Mouse (Mus musculus): ENCODE measurements around the gene Ube2c. TPM values are rescaled to one million over a fixed set of nuclear protein-coding genes. Genes with fewer than 3 reads are reported as not detected.

Ube2c gene
- polyA plus RNA-seq, 1 experiment = 97.2 TPM

DNA sequence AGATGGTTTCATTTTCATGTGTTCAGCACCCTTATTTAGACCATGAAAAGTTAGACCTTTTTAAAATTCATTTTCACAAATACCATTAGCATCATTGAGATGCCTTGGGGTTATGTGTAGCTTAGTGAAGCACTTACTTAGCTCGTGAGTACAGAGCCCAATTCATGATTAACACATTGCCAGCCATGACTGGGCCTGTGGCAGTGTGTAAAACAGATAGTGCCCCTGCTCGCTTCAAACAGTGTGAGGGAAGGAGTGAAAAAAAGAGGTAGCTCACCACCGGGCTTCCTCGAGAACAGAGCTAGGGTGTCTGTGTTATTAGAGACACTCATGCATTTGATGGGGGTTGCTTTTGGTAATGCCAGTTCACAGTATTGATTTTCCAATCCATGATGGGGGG, 21.5 kb upstream of the Ube2c start:
- DNase-seq (ENCODE audit: low read depth in 1 of 2, low spot score in 2 of 2) = no peak
- no peak for TF ChIP-seq POLR2A (IDR thresholded peaks at IDR 0.05; ENCODE audit: low read depth, low read length)
- no peak for TF ChIP-seq CTCF (IDR thresholded peaks at IDR 0.05; ENCODE audit: extremely low read depth, insufficient read depth, insufficient read length, insufficient replicate concordance)
- H3K27ac ChIP-seq (ENCODE audit: insufficient read depth, low read length) = no peak overlapping the region
- WGBS = 80% methylated on average over 4 of the region's 4 CpGs
- H3K4me1 ChIP-seq (ENCODE audit: control insufficient read depth, insufficient read depth, insufficient read length) = peaks cover 7% of the 10 kb centered on the region; the same call in 1 of the 2 replicates
- peaks cover 22% of the 10 kb centered on the region for H3K36me3 ChIP-seq (ENCODE audit: control insufficient read depth, insufficient read depth, low read length)
- H3K27me3 ChIP-seq (ENCODE audit: control insufficient read depth, insufficient read depth, low read length) = no peaks in the 10 kb centered on the region
- no peak overlapping the region for H3K4me3 ChIP-seq (ENCODE audit: extremely low read depth, insufficient read depth, insufficient read length)

- TF ChIP-seq POLR2A (IDR thresholded peaks at IDR 0.05; ENCODE audit: low read depth, low read length) (no peak), CTCF (IDR thresholded peaks at IDR 0.05; ENCODE audit: extremely low read depth, insufficient read depth, insufficient read length, insufficient replicate concordance) (no peak)
- H3K27ac ChIP-seq (ENCODE audit: insufficient read depth, low read length) = no peak overlapping the region
- H3K4me3 ChIP-seq (ENCODE audit: extremely low read depth, insufficient read depth, insufficient read length) = no peak overlapping the region
- WGBS = 92% methylated on average over 6 of the region's 6 CpGs
- peaks cover 7% of the 10 kb centered on the region; the same call in 1 of the 2 replicates for H3K4me1 ChIP-seq (ENCODE audit: control insufficient read depth, insufficient read depth, insufficient read length)
- H3K36me3 ChIP-seq (ENCODE audit: control insufficient read depth, insufficient read depth, low read length) = peaks cover 26% of the 10 kb centered on the region
- no peak for DNase-seq (ENCODE audit: low read depth in 1 of 2, low spot score in 2 of 2)
- H3K27me3 ChIP-seq (ENCODE audit: control insufficient read depth, insufficient read depth, low read length) = no peaks in the 10 kb centered on the region
These were observed 20.7 kb upstream of the Ube2c start for GRCm38 (mm10) chr2:164748991-164749390.

GRCm38 (mm10) chr2:164752454-164752853, 17.2 kb upstream of the Ube2c start:
- 92% methylated on average over 2 of the region's 2 CpGs for WGBS
- no peak overlapping the region for H3K4me3 ChIP-seq (ENCODE audit: extremely low read depth, insufficient read depth, insufficient read length)
- peaks cover 47% of the 10 kb centered on the region for H3K36me3 ChIP-seq (ENCODE audit: control insufficient read depth, insufficient read depth, low read length)
- H3K4me1 ChIP-seq (ENCODE audit: control insufficient read depth, insufficient read depth, insufficient read length) = no peaks in the 10 kb centered on the region
- H3K27ac ChIP-seq (ENCODE audit: insufficient read depth, low read length) = no peak overlapping the region
- no peak for DNase-seq (ENCODE audit: low read depth in 1 of 2, low spot score in 2 of 2)
- no peaks in the 10 kb centered on the region for H3K27me3 ChIP-seq (ENCODE audit: control insufficient read depth, insufficient read depth, low read length)
- TF ChIP-seq CTCF (IDR thresholded peaks at IDR 0.05; ENCODE audit: extremely low read depth, insufficient read depth, insufficient read length, insufficient replicate concordance) (no peak), POLR2A (IDR thresholded peaks at IDR 0.05; ENCODE audit: low read depth, low read length) (no peak)

GRCm38 (mm10) chr2:164754105-164754504, 15.6 kb upstream of the Ube2c start:
- Histone ChIP-seq H3K36me3 (ENCODE audit: control insufficient read depth, insufficient read depth, low read length) (peaks cover 49% of the 10 kb centered on the region), H3K27me3 (ENCODE audit: control insufficient read depth, insufficient read depth, low read length) (no peaks in the 10 kb centered on the region)

DNA sequence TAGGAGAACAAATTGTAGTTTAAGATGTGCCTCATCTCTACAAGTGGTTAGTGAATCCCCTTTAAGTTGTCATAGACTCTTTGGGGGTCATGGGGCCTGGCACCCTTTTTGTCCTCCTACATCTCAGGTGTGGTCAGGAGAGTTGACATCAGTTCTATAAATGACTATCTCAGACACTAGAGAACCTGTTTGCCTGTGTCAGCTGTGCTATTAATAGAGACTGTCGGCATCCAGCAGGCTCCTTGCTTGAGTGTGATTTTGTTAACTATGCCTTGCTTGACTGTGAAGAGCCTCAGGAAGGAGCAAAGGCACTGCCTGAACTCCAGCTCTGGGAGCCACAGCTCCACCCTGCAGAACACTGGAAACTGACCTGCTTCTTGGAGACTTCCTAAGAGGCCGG, 14.9 kb upstream of the Ube2c start:
- 80% methylated on average over 2 of the region's 2 CpGs for WGBS
- Histone ChIP-seq H3K27ac (ENCODE audit: insufficient read depth, low read length) (no peak overlapping the region), H3K4me1 (ENCODE audit: control insufficient read depth, insufficient read depth, insufficient read length) (no peaks in the 10 kb centered on the region), H3K4me3 (ENCODE audit: extremely low read depth, insufficient read depth, insufficient read length) (no peak overlapping the region), H3K27me3 (ENCODE audit: control insufficient read depth, insufficient read depth, low read length) (no peaks in the 10 kb centered on the region), H3K36me3 (ENCODE audit: control insufficient read depth, insufficient read depth, low read length) (peaks cover 50% of the 10 kb centered on the region)
- TF ChIP-seq POLR2A (IDR thresholded peaks at IDR 0.05; ENCODE audit: low read depth, low read length) (no peak), CTCF (IDR thresholded peaks at IDR 0.05; ENCODE audit: extremely low read depth, insufficient read depth, insufficient read length, insufficient replicate concordance) (no peak)
- no peak for DNase-seq (ENCODE audit: low read depth in 1 of 2, low spot score in 2 of 2)

More at GRCm38 (mm10) chr2:164754105-164754504, 15.6 kb upstream of the Ube2c start:
- no peak for DNase-seq (ENCODE audit: low read depth in 1 of 2, low spot score in 2 of 2)
- no peak overlapping the region for H3K27ac ChIP-seq (ENCODE audit: insufficient read depth, low read length)
- H3K4me1 ChIP-seq (ENCODE audit: control insufficient read depth, insufficient read depth, insufficient read length) = no peaks in the 10 kb centered on the region
- WGBS = 36% methylated on average over 11 of the region's 11 CpGs
- no peak for TF ChIP-seq POLR2A (IDR thresholded peaks at IDR 0.05; ENCODE audit: low read depth, low read length)
- TF ChIP-seq CTCF (IDR thresholded peaks at IDR 0.05; ENCODE audit: extremely low read depth, insufficient read depth, insufficient read length, insufficient replicate concordance) = no peak
- no peak overlapping the region for H3K4me3 ChIP-seq (ENCODE audit: extremely low read depth, insufficient read depth, insufficient read length)

GRCm38 (mm10) chr2:164757841-164758240, 11.9 kb upstream of the Ube2c start:
- DNase-seq (ENCODE audit: low read depth in 1 of 2, low spot score in 2 of 2) = no peak
- Histone ChIP-seq H3K36me3 (ENCODE audit: control insufficient read depth, insufficient read depth, low read length) (peaks cover 43% of the 10 kb centered on the region), H3K27ac (ENCODE audit: insufficient read depth, low read length) (no peak overlapping the region), H3K27me3 (ENCODE audit: control insufficient read depth, insufficient read depth, low read length) (no peaks in the 10 kb centered on the region), H3K4me1 (ENCODE audit: control insufficient read depth, insufficient read depth, insufficient read length) (no peaks in the 10 kb centered on the region), H3K4me3 (ENCODE audit: extremely low read depth, insufficient read depth, insufficient read length) (no peak overlapping the region)
- TF ChIP-seq CTCF (IDR thresholded peaks at IDR 0.05; ENCODE audit: extremely low read depth, insufficient read depth, insufficient read length, insufficient replicate concordance) (no peak), POLR2A (IDR thresholded peaks at IDR 0.05; ENCODE audit: low read depth, low read length) (no peak)
- WGBS = 95% methylated on average over 11 of the region's 11 CpGs

- Histone ChIP-seq H3K36me3 (ENCODE audit: control insufficient read depth, insufficient read depth, low read length) (peaks cover 40% of the 10 kb centered on the region), H3K4me3 (ENCODE audit: extremely low read depth, insufficient read depth, insufficient read length) (no peak overlapping the region), H3K27ac (ENCODE audit: insufficient read depth, low read length) (no peak overlapping the region), H3K4me1 (ENCODE audit: control insufficient read depth, insufficient read depth, insufficient read length) (no peaks in the 10 kb centered on the region), H3K27me3 (ENCODE audit: control insufficient read depth, insufficient read depth, low read length) (no peaks in the 10 kb centered on the region)
- TF ChIP-seq POLR2A (IDR thresholded peaks at IDR 0.05; ENCODE audit: low read depth, low read length) (no peak), CTCF (IDR thresholded peaks at IDR 0.05; ENCODE audit: extremely low read depth, insufficient read depth, insufficient read length, insufficient replicate concordance) (no peak)
- WGBS = 94% methylated on average over 1 of the region's 1 CpGs
- DNase-seq (ENCODE audit: low read depth in 1 of 2, low spot score in 2 of 2) = no peak
These were observed 11.0 kb upstream of the Ube2c start for GRCm38 (mm10) chr2:164758692-164759091.

Data from spleen, adult 2 months (tissue).